Mouse (Mus musculus) heart, adult 18-20 months (tissue): ENCODE results near the gene Calhm2. TPM values are rescaled to one million over a fixed set of nuclear protein-coding genes. Genes with fewer than 3 reads are reported as not detected.
"Not testable (repeated sequence)": the region's sequence is repeated elsewhere in the genome, so short reads cannot be mapped to it uniquely, and the experiment has no call there.

Source experiments
- DNase-seq, 2 experiments: peaks; one replicate each; pipeline ENCODE4 v3.0.0; 2021 to 2022; ENCODE audit warnings: mixed read lengths in 1 of 2
- total RNA-seq, 2 experiments: library from RNA; stranded (reverse); gene quantifications; 2 replicates each; pipeline ENCODE4 v1.2.3; 2021

Gene Calhm2
- total RNA-seq, 2 experiments from 2014 or later, result 3.9 to 6.1 TPM

- DNase-seq, result no peak
These were observed 13.4 kb upstream of the Calhm2 start for GRCm38 (mm10) chr19:47151332-47152061.

- no peak for DNase-seq
These were observed 11.8 kb upstream of the Calhm2 start for GRCm38 (mm10) chr19:47149854-47150253.

- no peak for DNase-seq
These were observed 10.3 kb upstream of the Calhm2 start for GRCm38 (mm10) chr19:47148267-47148847.

- no peak for DNase-seq
These were observed 6.1 kb upstream of the Calhm2 start, which contains the start of gene Calhm1 for GRCm38 (mm10) chr19:47144154-47144553. TSS of gene Calhm1 (minus strand) at chr19:47144254.

GRCm38 (mm10) chr19:47142438-47142837 lies 4.3 kb upstream of the Calhm2 start:
- DNase-seq, result no peak

- DNase-seq, result not testable (repeated sequence)
These were observed 1.5 kb upstream of the Calhm2 start for GRCm38 (mm10) chr19:47139611-47140010.

- peak; percentile 82 to 88 for DNase-seq
These were observed 978 bp downstream of the Calhm2 start for GRCm38 (mm10) chr19:47137051-47137581.

- DNase-seq, result no peak
These were observed 1.9 kb downstream of the Calhm2 start for GRCm38 (mm10) chr19:47136170-47136569.

GRCm38 (mm10) chr19:47135568-47135967 lies 2.5 kb downstream of the Calhm2 start:
- DNase-seq, result no peak

- DNase-seq, result peak in 1 of 2 experiments; percentile 69
These were observed 4.9 kb downstream of the Calhm2 start for GRCm38 (mm10) chr19:47133161-47133560.

GRCm38 (mm10) chr19:47130551-47131125 lies 7.5 kb downstream of the Calhm2 start:
- no peak for DNase-seq

GRCm38 (mm10) chr19:47128835-47129234 lies 9.3 kb downstream of the Calhm2 start:
- DNase-seq, result no peak

GRCm38 (mm10) chr19:47128164-47128563 lies 9.9 kb downstream of the Calhm2 start:
- DNase-seq, result no peak

- peak in 1 of 2 experiments; percentile 53 for DNase-seq
These were observed 15.3 kb downstream of the Calhm2 start for GRCm38 (mm10) chr19:47122802-47123201.

GRCm38 (mm10) chr19:47121054-47121453 lies 17.0 kb downstream of the Calhm2 start:
- DNase-seq, result peak in 1 of 2 experiments; percentile 50

- no peak for DNase-seq
These were observed 19.5 kb downstream of the Calhm2 start for GRCm38 (mm10) chr19:47118634-47119033.

GRCm38 (mm10) chr19:47104641-47105271 lies 33.3 kb downstream of the Calhm2 start:
- no peak for DNase-seq

GRCm38 (mm10) chr19:47101080-47101479 lies 37.0 kb downstream of the Calhm2 start:
- DNase-seq, result no peak

- DNase-seq, result peak; percentile 97
These were observed 47.4 kb downstream of the Calhm2 start, which contains the start of the genes Usmg5 and Pdcd11 for GRCm38 (mm10) chr19:47090550-47091156. TSS of gene Usmg5 (minus strand) at chr19:47090647. TSS of gene Pdcd11 (plus strand) at chr19:47090768.

GRCm38 (mm10) chr19:47089718-47090525 lies 48.2 kb downstream of the Calhm2 start:
- no peak for DNase-seq

- peak; percentile 28 to 35 for DNase-seq
These were observed 49.9 kb downstream of the Calhm2 start for GRCm38 (mm10) chr19:47088226-47088625.
